Mouse (Mus musculus) embryonic facial prominence, embryonic 10.5 days (tissue): Measurements from ENCODE around the gene Duoxa1. TPM values are rescaled to one million over a fixed set of nuclear protein-coding genes. Genes with fewer than 3 reads are reported as not detected.
A peak's percentile ranks its signal among the peaks of the same experiment; 100 is the strongest.

ENCODE experiments used
- DNase-seq: peaks from one replicate; pipeline ENCODE4 v3.0.0-alpha.2; 2017; ENCODE audit warnings: low spot score
- H3K27ac ChIP-seq: fragments of 300-500 bp; sonication (generic); replicated peaks from 2 replicates; pipeline ENCODE4 v1.5.1; 2016; ENCODE audit warnings: mild to moderate bottlenecking
- H3K27me3 ChIP-seq: fragments of 300-500 bp; sonication (generic); replicated peaks from 2 replicates; pipeline ENCODE4 v1.6.1; 2016; ENCODE audit warnings: low read depth, mild to moderate bottlenecking; ENCODE audit not compliant: poor library complexity, severe bottlenecking
- H3K36me3 ChIP-seq: fragments of 300-500 bp; sonication (generic); replicated peaks from 2 replicates; pipeline ENCODE4 v1.6.1; 2016; ENCODE audit warnings: mild to moderate bottlenecking, moderate library complexity
- H3K4me1 ChIP-seq: fragments of 300-500 bp; sonication (generic); 2 replicates; pipeline ENCODE4 v1.6.1; 2016
- H3K4me3 ChIP-seq: fragments of 300-500 bp; sonication (generic); 2 replicates; pipeline ENCODE4 v1.5.1; 2016; ENCODE audit warnings: mild to moderate bottlenecking, moderate library complexity
- H3K9me3 ChIP-seq: fragments of 300-500 bp; sonication (generic); 2 replicates; pipeline ENCODE4 v1.6.1; 2016; ENCODE audit warnings: mild to moderate bottlenecking
- WGBS: fragments of 180-500 bp; shearing (Covaris S2); methylation state at CpG from one replicate; pipeline ENCODE4 v1.1.7; 2016; 5-methylcytosine and 5-hydroxymethylcytosine counted together
- polyA plus RNA-seq: library from polyadenylated mRNA; unstranded; fragments of >200 nt; fragmentation: Nextera tagmentation; extraction: Ambion mirVana; gene quantifications from 2 replicates; pipeline ENCODE4 v1.2.1, GENCODE M21; 2016

Gene Duoxa1
- polyA plus RNA-seq, 1 experiment from 2014 or later = 0.27 TPM

DNA sequence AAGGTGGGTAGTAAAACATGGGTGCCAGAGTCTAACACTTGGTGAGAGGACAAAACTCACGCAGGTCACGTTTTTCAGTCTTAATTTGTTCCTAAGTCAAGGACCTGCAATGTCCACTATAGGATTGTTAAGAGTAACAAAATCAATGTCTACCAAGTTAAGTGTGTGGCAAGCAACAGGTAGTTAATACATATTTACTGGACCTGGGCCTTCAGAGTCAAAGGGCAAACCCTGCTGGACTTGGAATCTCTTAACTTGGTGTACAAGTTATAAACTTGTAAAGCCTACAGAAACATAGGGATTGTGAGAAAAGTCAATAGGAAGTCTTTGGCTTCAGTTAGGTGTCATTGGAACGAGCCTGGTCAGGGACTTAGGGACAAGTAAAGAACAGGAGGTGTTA is 11.1 kb upstream of the Duoxa1 start:
- H3K4me1 ChIP-seq = no peaks in the 10 kb centered on the region
- WGBS = 84% methylated on average over 3 of the region's 3 CpGs

DNA sequence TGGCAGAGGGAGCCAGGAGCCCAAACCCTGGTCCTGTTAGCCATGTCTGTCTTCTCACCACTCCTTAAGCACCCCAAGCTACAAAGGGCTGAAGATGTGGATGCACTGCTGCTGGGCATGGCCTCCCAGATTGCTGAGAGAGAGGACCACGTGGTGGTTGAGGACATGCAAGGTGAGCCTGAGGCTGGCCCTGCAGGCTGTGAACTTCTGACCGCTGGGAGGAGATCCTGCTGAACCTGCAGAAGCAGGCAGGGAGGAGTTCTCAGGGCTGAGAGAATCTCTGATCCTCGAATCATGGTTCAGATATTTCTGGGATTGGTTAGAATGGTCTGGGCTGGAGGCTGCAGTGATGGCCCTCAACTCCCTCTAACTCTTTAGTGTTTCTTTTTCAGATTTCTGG is 10.4 kb upstream of the Duoxa1 start:
- 62% methylated on average over 3 of the region's 3 CpGs for WGBS
- no peaks in the 10 kb centered on the region for H3K4me1 ChIP-seq
- no peaks in the 10 kb centered on the region; the same call in 1 of the 2 replicates for H3K27me3 ChIP-seq
- H3K4me3 ChIP-seq = no peak overlapping the region
- no peak for DNase-seq
- no peaks in the 10 kb centered on the region for H3K36me3 ChIP-seq
- no peak overlapping the region for H3K27ac ChIP-seq
- no peaks in the 10 kb centered on the region for H3K9me3 ChIP-seq

More for the DNA sequence above, 11.1 kb upstream of the Duoxa1 start:
- H3K9me3 ChIP-seq = no peaks in the 10 kb centered on the region
- no peak overlapping the region for H3K4me3 ChIP-seq
- H3K27ac ChIP-seq = no peak overlapping the region
- no peak for DNase-seq
- no peaks in the 10 kb centered on the region for H3K36me3 ChIP-seq
- H3K27me3 ChIP-seq = no peaks in the 10 kb centered on the region

DNA sequence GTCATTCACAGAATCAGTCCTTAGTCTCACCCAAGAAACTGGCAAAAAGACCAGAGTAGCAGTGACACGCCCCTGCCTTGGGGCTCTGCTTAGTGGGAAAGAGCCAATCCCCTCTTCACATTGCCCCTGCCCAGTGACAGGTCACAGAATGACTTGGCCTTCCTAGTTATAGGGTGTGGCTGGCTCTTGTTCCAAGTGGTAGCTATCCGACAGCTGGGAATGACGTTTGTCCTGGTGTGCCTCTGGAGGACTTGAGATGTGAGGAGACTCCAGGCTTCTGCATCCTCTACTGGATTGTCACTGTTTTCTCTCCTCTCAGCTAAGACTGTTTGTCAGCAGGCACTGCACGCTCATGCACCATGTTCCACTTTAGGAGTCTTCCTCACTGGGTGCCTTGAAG is 3.9 kb upstream of the Duoxa1 start:
- peaks cover 55% of the 10 kb centered on the region for H3K27me3 ChIP-seq
- no peak overlapping the region for H3K4me3 ChIP-seq
- H3K27ac ChIP-seq = no peak overlapping the region

DNA sequence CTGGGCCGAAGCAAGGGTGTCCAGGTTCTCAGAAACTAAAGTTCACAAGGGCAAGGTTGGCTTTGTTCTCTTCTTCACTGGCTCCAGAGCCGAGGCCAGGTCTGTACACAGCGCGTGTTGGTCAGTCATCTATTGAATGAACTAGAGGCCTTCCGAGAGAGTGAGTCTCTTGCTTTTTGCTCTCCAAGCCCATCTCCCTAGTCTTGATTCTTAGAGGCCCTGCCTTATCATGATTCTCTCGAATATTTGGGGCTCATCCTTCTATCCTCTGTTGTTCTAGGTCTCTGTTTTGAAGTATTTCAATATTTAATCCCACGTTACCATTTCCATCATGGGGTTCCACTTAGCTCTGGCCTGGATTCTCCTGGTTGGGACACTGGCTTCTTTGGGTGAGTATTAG is 1.8 kb upstream of the Duoxa1 start, which contains the start of gene Duox1:
Duox1 (plus strand) TSS at position 301 of the 400 bp plus-strand sequence.
- DNase-seq = no peak
- 87% methylated on average over 7 of the region's 7 CpGs for WGBS
- Histone ChIP-seq H3K4me1 (peaks cover 12% of the 10 kb centered on the region), H3K27ac (no peak within 1 kb of the TSS), H3K27me3 (peaks cover 75% of the 10 kb centered on the region), H3K9me3 (no peaks in the 10 kb centered on the region), H3K36me3 (no peaks in the 10 kb centered on the region), H3K4me3 (no peak within 1 kb of the TSS)

More for the DNA sequence above, 3.9 kb upstream of the Duoxa1 start:
- 71% methylated on average over 4 of the region's 4 CpGs for WGBS
- Histone ChIP-seq H3K4me1 (peaks cover 12% of the 10 kb centered on the region), H3K36me3 (no peaks in the 10 kb centered on the region), H3K9me3 (no peaks in the 10 kb centered on the region)
- no peak for DNase-seq

DNA sequence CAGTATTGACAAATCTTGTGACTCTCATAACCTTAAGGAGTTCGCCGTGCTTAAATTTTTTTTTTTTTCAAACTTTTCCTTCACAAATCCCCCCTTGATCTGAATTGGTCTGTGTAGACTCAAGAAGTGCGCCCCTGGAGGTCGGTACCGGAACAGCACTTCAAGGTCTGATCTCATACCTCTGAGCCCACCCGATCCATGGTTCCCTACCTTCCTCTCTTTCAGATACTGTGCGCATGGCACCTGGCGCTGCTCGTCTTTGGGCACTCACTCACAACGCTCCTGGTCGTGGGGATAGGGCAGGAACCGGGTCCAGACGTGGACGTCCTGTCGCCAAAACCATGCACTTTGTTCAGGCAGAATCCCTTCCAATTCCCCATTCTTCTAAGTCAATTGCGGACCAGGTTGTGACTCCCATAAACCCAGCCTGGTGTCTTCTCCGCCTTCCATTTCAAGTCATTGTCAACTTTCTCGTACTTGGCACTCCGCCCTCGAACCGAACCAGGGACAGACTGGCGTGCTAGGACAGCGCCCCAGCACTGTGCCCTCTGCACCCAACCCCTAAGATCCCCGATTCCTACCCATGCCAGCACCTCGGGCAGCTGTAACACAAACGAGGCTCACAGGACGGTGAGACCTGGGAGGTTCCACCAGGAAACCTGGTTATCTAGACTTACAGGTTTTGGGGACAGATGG is 660 bp downstream of the Duoxa1 start:
- Histone ChIP-seq H3K9me3 (no peaks in the 10 kb centered on the region), H3K36me3 (no peaks in the 10 kb centered on the region), H3K27ac (no peak overlapping the region), H3K4me3 (peak overlapping the region; percentile 48), H3K4me1 (peaks cover 12% of the 10 kb centered on the region), H3K27me3 (peaks cover 92% of the 10 kb centered on the region)
- peak; percentile 84 for DNase-seq
- 3% methylated on average over 27 of the region's 27 CpGs for WGBS

DNA sequence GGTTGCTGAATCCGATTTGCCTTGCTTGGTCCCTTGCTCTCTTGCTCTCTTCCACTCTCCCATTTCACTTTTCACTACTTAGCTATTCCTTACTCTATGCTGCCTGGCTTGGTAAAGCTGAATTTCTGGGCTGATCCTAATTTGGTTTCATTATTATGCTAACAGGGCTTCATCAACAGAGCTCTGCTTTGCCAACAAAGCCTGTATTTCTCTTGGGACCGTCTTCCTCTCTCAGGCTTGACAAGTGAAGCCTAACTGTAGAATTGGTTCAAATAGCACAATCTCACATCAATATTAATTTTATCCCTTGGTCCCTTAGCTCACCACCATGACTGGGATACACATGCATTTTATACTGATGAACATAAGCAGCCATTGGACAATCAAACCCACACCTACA is 2.0 kb downstream of the Duoxa1 start:
- WGBS = 57% methylated on average over 2 of the region's 2 CpGs
- Histone ChIP-seq H3K36me3 (no peaks in the 10 kb centered on the region), H3K4me1 (peaks cover 12% of the 10 kb centered on the region), H3K27ac (no peak overlapping the region), H3K4me3 (no peak overlapping the region), H3K9me3 (no peaks in the 10 kb centered on the region), H3K27me3 (peaks cover 98% of the 10 kb centered on the region)
- DNase-seq = no peak

DNA sequence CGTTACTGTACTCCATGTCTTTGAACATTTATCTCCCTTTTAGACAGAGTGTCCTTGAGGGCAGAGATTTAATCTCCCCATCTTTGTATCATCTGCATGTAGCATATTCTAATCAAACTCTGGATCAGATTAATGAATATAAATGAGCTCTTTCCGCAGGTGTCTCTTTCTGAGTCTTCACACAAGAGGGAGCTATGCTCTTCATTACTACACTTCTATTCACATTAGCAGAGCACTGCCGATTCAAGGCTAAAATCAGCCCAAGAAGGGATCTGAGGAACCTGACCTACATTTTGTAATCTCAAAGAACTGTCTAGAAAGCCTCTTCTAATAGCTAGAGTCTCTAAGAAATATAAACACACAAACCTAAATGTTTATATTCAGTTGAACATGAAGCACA is 3.9 kb downstream of the Duoxa1 start:
- 51% methylated on average over 3 of the region's 3 CpGs for WGBS
- H3K27me3 ChIP-seq = peaks cover 100% of the 10 kb centered on the region
- no peak overlapping the region for H3K27ac ChIP-seq
- H3K36me3 ChIP-seq = no peaks in the 10 kb centered on the region
- H3K4me1 ChIP-seq = peaks cover 12% of the 10 kb centered on the region
- DNase-seq = no peak
- no peak overlapping the region for H3K4me3 ChIP-seq
- H3K9me3 ChIP-seq = no peaks in the 10 kb centered on the region

DNA sequence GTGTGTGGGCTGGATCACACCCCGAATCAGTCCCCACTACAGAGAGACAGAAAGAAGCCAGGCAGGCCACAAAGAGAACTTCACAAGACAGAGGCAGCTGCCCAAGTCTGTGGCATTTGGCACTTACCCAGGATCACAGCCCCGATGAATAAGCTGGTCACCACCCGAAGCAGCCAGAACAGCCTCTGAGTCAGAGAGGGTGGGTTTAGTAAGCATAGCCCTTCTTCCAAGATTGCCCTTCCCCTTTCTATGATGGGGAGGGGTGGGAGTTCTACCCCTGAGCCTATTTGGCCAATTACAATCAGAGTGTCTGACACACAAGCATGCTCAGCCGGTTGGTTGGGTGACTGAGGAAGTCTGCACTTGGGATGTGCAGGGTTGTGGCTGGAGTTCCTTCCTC is 7.3 kb downstream of the Duoxa1 start:
- peaks cover 11% of the 10 kb centered on the region for H3K4me1 ChIP-seq
- no peaks in the 10 kb centered on the region for H3K36me3 ChIP-seq
- H3K4me3 ChIP-seq = no peak overlapping the region
- peaks cover 100% of the 10 kb centered on the region for H3K27me3 ChIP-seq
- 68% methylated on average over 4 of the region's 4 CpGs for WGBS
- no peaks in the 10 kb centered on the region for H3K9me3 ChIP-seq
- no peak for DNase-seq
- H3K27ac ChIP-seq = no peak overlapping the region

DNA sequence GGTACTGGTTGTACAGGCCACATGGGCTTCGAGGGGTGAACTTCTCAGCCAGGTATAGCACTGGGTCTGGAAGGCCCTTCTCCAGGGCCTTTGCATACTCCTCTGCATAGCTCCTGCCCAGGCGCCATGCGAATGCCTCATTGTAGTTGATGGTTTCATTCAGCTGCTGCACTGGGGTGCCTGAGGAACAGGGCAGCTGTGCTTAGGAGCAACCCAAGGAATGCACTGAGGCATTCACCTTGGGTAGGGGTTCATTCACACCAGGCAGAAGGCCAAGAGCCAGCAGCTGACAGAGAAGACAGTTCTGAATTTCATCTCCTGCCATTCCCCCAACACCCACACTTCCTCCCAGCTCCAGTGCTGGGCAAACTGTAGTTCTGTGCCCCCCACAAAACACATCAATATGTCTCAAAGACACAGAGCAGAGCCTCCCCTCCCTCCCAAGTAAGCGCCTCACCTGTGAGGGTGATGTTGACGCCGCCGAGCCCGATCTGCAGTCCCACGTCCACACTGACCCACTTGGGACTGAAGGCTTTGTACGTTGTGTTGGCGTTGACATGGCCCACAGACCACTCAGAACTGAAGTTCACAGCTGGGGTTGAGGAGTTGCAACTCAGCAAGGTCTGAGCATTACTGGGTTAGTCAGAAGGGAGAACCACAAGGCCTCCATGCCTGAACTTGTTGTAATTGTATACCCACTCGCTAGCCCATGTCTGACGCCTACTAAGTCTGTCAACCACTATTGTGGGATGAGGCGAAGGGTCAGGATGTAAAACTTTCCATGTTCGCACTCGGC is 8.2 kb downstream of the Duoxa1 start:
- Histone ChIP-seq H3K27ac (no peak overlapping the region), H3K9me3 (no peaks in the 10 kb centered on the region), H3K4me1 (peaks cover 15% of the 10 kb centered on the region), H3K27me3 (peaks cover 100% of the 10 kb centered on the region), H3K36me3 (no peaks in the 10 kb centered on the region), H3K4me3 (no peak overlapping the region)
- no peak for DNase-seq
- WGBS = 84% methylated on average over 16 of the region's 16 CpGs

DNA sequence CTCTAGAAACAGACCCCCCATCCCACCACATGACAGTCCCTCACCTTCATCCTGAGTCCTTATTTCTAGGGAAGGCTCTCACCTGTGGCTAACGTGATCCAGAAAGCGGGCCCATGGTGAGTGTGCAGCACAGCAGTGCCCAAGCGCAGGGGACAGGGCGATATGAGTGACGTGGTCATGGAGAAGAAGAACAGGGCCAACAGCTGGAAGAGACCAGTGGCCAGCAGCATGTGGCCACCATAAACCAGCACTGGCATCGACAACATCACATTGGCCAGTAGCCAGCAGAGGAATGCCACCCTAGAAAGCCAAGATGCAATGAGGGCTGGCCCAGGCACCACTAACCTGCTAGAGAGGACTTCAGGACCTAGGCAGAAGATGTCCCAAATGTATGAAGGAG is 9.0 kb downstream of the Duoxa1 start:
- 91% methylated on average over 6 of the region's 6 CpGs for WGBS
- Histone ChIP-seq H3K36me3 (no peaks in the 10 kb centered on the region), H3K27me3 (peaks cover 100% of the 10 kb centered on the region), H3K4me1 (peaks cover 18% of the 10 kb centered on the region), H3K4me3 (no peak overlapping the region), H3K9me3 (no peaks in the 10 kb centered on the region), H3K27ac (no peak overlapping the region)
- DNase-seq = no peak

DNA sequence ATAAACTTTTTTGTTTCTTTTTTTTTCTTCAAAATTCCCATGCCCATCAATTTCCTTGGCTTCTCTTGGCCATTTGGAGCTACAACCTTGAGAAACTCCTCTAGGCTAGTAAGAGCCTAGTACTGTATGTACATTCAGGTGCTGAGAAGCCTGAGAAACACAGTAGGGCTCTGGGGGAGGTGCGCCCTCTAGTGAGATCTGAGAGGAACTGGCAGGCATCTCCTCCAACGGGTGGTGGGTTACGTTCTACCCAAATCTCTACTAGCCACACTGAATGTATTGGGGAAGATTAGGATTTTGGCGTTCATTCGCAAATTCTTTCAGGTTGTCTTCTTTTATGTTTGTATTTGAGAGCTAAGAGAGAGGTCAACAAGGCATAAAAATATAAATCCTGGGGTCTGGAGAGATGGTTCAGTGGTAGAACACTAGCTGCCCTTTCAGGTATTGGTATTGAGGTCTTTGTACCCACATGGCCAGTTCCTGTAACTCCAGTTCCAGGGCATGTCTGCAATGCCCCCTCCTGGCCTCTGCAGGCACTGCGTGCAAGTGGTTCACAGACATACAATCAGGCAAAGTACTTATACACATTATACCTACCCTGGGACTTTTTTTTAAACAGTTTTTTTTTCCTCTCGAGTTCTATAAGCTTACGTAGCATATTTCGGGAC is 10.8 kb downstream of the Duoxa1 start:
- H3K4me1 ChIP-seq = peaks cover 34% of the 10 kb centered on the region
- no peak overlapping the region for H3K4me3 ChIP-seq
- no peaks in the 10 kb centered on the region for H3K9me3 ChIP-seq
- no peaks in the 10 kb centered on the region for H3K36me3 ChIP-seq
- H3K27ac ChIP-seq = no peak overlapping the region
- H3K27me3 ChIP-seq = peaks cover 100% of the 10 kb centered on the region
- WGBS = 14% methylated on average over 9 of the region's 9 CpGs
- peak; percentile 79 for DNase-seq

DNA sequence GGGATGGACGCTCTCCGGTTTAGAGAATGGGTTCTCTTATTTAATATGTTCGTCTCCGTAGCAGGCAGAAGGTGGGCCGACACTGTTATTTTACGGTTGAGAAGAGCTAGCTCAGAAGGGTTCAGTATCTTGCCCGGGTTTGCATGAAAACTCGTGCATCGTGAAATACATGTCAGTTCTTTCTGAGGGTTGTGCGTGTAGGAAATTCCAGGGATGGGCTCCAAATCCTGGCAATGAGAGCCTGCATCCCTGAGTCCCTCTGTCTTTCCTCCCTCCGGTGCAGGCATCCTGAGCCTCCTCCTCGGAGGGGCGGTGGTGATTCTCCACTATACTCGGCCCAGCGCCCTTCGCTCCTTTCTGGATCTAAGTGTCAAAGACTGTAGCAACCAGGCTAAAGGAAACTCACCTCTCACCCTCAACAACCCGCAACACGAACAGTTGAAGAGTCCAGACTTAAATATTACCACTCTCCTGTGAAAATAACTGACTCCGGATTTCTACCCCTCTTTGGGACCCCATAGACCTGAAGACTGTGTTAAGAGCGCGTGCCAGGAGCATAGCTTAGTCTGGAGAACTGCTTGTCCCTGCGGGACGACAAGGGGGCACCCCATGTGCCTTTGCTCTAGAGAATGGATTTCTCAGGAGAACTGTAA is 11.5 kb downstream of the Duoxa1 start:
- Histone ChIP-seq H3K4me1 (peaks cover 41% of the 10 kb centered on the region), H3K27me3 (peaks cover 100% of the 10 kb centered on the region), H3K9me3 (no peaks in the 10 kb centered on the region), H3K36me3 (no peaks in the 10 kb centered on the region), H3K4me3 (peak overlapping the region; percentile 55), H3K27ac (no peak overlapping the region)
- DNase-seq = peak; percentile 31
- WGBS = 7% methylated on average over 23 of the region's 23 CpGs
